Mouse (Mus musculus) adrenal gland, adult 2 months (tissue): Measurements from ENCODE around the gene Cdh1. TPM values are rescaled to one million over a fixed set of nuclear protein-coding genes. Genes with fewer than 3 reads are reported as not detected.

Source experiments
- DNase-seq: peaks from one replicate; pipeline ENCODE4 v3.0.0; 2021
- polyA plus RNA-seq: library from polyadenylated mRNA; depleted of rRNA; stranded (reverse); fragments of >200 nt; gene quantifications from 2 replicates; pipeline ENCODE4 v1.2.3, GENCODE M21; 2012
- total RNA-seq, 2 experiments: library from RNA; stranded (reverse); gene quantifications; 2 replicates each; pipeline ENCODE4 v1.2.3; 2021

Cdh1 gene
- total and polyA plus RNA-seq, 3 experiments = 0.08 to 0.23 (median 0.14) TPM

GRCm38 (mm10) chr8:106623451-106623850 lies 20.3 kb downstream of the Cdh1 start:
- DNase-seq = no peak

GRCm38 (mm10) chr8:106623954-106624353 lies 20.8 kb downstream of the Cdh1 start:
- no peak for DNase-seq

- no peak for DNase-seq
These were observed 21.6 kb downstream of the Cdh1 start for GRCm38 (mm10) chr8:106624743-106625142.

DNA sequence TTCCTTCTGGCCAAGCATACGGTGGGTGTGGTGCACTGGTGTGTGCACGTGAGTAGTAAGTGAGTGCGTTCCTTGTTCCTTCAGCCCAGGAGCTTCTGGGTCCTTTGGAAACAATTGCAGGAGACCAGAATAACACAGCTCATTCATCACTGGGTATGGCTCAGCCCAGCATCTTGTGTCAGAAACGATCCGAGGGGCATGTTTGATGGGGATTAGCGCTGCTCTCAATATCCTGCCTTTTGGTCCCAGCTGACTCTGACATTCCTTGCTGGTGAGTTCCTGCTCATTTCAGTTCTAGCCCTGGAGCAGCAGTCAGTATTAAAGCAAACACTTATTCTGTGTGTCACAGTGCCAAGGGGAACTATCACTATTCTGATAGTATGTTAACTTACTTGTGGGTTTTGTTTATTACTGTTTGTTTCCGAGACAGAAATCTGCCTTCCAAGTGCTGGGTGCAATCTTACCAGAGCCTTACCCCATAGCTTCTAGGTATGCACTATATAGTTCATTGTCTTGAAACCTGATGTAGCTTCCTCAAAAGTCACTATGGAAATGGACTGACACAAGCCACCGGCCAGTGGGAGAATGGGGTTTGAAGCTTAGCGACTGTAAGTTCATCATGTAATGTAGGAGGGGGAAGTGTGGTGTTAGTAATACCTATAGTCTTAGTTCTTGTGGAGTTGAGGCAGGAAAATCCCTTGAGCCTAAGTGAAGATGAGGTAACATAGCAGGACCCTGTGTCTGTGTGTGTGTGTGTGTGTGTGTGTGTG lies 23.1 kb downstream of the Cdh1 start:
- DNase-seq = no peak

- no peak for DNase-seq
These were observed 25.3 kb downstream of the Cdh1 start for GRCm38 (mm10) chr8:106628291-106628964.

DNA sequence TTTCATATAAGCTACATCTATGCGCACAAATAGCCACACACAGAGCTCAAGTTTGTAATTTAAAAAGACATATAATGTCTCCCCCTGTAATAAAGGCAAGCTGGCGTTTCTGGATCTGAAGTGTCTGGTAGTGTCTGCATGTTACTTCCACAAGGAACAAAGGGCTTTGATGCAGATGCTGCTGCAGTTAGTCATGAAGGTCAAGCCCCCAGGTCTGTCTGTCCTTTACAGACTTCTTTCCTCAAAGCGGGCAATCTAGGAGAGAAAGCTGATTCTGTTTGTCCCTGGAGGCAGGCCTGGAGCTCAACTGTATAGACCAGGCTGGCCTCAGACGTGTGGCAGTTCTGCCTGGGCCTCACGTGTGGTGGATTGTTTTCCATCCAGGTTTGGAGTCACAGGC lies 26.3 kb downstream of the Cdh1 start:
- no peak for DNase-seq

GRCm38 (mm10) chr8:106631904-106632303 lies 28.8 kb downstream of the Cdh1 start:
- DNase-seq = no peak

- DNase-seq = no peak
These were observed 29.5 kb downstream of the Cdh1 start for GRCm38 (mm10) chr8:106632650-106633049.

DNA sequence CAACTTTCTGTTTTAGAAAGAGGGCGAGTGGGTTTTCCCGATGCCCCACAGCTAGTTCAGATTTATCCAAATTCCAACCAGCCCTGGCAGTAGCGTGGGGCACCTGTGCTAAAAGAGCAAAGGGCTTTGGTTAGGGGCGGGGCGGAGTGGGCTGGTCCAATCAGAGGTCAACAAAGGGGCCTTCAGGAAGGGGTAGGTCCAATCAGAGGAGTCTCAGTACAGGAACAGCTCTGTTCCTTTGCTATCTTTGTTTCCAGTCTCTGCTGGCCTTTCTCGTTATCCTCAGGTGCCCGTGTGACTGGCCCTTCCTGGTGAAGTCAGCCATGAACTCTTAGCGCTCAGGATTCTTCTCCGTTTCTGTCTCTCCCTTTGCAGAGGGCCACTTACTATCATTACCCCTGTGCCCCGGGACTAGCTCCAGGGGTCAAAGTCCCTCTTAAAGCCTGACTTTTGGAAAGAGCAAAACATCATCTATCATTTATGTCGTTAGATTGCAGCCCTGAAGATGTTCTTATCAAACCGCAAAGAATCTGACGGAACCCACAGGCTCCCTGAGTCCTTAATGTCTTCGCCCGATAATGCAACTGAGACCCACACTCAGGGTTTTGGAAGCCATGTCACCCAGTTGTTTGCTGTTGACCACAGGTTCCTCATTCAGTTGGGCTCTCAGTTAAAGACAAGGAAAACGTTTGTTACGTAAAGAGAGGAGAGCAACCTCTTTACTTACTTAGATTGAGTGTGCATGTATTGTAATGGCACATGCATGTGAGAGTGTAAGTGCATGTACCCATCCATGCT lies 30.4 kb downstream of the Cdh1 start:
- DNase-seq = no peak

DNA sequence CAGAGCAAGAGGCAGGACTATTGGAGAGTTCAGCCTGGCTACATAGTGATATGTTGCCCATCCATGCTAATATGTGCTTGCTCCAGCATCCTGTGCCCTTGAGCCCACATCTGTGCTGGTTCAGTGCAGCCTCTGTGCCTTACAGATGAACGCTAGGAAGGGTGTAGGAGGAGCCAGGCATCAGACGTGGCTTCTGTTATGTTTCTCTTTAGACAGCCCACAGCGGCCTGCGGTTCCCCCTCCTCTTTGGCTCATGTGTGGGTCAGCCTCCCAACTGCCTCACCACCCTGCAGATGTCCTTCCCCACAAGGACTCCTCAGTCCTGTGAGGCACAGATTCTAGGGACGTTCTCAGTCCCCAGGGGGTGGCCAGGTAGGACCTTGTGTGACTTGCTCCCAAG lies 32.1 kb downstream of the Cdh1 start:
- DNase-seq = no peak

GRCm38 (mm10) chr8:106637446-106637845 lies 34.3 kb downstream of the Cdh1 start:
- no peak for DNase-seq

- no peak for DNase-seq
These were observed 35.7 kb downstream of the Cdh1 start for GRCm38 (mm10) chr8:106638768-106639295.

DNA sequence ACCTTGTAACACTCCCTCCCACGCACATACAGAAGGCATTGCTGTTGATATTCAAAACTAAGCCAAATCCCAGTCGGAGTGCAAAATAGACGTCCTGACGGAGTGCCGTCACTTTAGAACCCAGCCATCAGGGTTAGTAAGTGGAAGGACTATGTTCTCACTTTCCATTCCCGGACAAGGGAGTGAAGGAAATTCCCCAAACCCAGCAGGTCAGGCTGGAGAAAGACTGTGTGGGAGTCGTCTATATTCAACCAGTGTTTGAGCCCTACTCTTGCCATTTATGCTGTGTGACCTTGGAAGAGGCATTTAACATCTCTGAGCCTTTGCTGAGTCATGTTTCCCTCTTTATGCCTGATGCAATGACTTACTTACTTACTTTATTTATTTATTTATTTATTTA lies 37.1 kb downstream of the Cdh1 start:
- DNase-seq = peak; percentile 18

- no peak for DNase-seq
These were observed 37.8 kb downstream of the Cdh1 start for GRCm38 (mm10) chr8:106640921-106641320.

DNA sequence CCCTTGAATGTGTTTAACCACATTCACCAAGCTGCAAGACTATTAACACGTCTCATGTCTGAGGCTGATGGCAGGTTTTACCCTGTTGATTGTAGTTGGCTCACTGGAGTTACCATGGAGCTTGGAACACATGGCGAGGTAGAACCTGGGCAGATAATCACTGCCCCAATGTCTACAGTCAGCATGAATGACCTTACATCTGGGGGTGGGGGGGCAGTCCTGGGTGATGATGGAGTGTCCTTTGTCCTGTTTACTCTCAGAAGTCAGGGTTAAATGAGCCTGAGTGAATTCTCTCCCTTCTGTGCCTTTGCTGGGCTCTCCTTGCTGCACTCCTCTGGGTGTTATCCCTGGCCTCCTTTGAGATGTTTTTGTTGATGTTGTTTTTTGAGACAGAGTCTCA lies 39.0 kb downstream of the Cdh1 start:
- DNase-seq = no peak

DNA sequence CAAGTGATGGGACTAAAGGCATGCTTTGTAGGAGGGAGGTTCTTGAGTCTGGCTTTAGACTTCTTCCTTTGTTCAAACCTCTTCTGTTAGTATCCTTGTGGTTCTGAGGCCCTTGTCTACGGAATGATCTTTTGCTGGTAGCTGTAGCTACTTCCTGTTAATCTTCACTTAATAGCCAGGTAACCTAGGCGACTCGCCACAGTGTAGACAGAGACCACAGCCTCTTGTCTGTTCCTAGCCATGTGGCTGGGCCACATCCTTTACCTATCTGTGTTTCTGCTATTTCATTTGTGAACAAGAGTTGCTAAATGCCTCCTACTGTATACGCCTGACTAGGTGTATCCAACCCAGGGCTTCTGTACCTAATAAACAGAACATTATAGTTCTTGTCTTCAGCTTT lies 39.9 kb downstream of the Cdh1 start:
- no peak for DNase-seq

DNA sequence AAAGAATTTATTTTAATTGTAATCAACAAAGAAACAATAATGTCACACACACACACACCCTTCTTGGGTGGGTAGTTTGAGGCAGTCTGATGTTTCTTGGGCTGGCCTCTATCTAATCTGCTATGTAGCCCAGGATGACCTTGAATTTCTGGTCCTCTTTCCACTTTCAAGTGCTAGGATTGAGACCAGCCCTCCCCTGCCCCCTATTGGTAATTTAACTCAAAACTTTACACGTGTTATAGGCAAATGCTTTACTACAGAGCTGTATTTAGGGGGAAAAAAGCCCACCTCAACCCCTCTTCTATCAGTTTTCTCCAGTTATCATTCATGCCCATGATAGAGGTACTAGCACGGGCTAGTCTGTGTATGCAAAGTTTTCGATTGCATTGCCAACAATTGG lies 41.8 kb downstream of the Cdh1 start:
- no peak for DNase-seq

GRCm38 (mm10) chr8:106646153-106646552 lies 43.0 kb downstream of the Cdh1 start:
- DNase-seq = no peak

- DNase-seq = no peak
These were observed 43.6 kb downstream of the Cdh1 start for GRCm38 (mm10) chr8:106646731-106647130.

DNA sequence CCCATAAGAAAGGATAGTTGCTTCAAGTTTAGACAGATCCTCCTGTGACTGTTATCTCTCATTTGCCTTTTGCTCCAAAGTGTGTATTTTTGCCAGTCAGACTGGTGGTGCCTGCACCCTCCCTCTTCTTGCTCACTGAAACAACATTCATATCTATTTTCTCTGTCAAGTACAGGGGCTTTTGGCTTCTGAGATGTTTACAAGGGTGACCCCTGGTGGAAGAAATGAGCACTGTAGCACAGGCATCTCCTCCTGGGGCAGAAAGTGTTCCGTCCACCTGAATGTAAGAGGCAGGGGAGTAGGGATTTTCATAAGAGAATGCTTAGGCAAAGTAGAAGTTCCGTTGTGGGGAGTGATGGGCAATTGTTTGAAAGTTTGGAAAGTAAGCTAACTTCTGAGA lies 44.2 kb downstream of the Cdh1 start:
- DNase-seq = peak; percentile 74

DNA sequence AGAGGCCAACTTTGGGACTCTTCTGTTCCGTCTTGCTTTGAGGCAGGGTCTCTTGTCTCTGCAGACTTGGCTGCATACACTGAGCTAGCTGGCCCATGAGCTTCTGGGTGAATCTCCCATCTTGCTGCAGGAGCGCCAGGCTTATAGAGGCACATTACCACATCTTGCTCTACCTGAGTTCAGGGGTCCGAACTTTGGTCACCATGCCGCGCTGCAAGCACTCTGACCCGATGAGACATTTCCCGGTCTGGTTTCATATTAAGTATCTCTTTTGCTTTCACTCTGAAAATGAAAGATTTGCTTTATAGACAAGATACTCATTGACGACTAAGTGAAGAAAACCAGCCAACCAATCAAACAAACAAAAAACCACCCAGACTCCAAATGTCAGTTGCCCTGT lies 45.3 kb downstream of the Cdh1 start:
- no peak for DNase-seq

DNA sequence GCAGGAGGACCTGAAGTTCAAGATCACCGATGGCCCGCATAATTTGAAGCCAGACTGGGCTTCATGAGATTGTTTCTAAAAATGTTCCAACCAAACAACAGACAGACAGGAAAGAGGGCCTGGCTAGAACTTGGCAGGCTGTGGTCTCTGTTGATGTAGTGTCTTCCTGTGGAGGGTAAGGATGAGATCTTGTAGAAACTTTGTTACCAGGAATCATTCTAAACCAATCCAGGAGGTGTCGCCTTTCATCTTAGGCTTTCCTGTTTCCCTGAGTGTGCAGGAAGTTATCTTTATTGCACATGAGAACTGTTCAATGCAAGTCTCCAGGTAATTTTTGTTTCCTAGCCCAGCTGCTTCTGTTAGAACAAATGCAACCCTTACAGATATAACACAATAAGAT lies 48.8 kb downstream of the Cdh1 start:
- no peak for DNase-seq

- peak; percentile 48 for DNase-seq
These were observed 52.9 kb downstream of the Cdh1 start for GRCm38 (mm10) chr8:106656046-106656445.
